In genomic region chr8:82773332-82774092, GRCm38 (mm10) we compare ENCODE assay signal across 8 mouse cellular contexts. TPM values are rescaled to one million over a fixed set of nuclear protein-coding genes. Genes with fewer than 3 reads are reported as not detected.
DNase-seq lines count a peak whose midpoint lies in the region; ATAC-seq and TF ChIP-seq lines count a peak whose summit lies in the region.

No protein-coding gene starts in this region.

- no peak for TF ChIP-seq POLR2A in liver, adult 2 months (IDR thresholded peaks at IDR 0.05; ENCODE audit: extremely low read depth, insufficient read depth, low read length)

- peaks cover 15% of the 10 kb centered on the region for H3K4me1 ChIP-seq in forebrain, embryonic 16.5 days (replicated peaks; ENCODE audit: control insufficient read depth, insufficient read depth, low read length)
- H3K4me1 ChIP-seq in liver, adult 2 months (ENCODE audit: control insufficient read depth, insufficient read depth, low read length) = peaks cover 3% of the 10 kb centered on the region
- 0 out of 2 replicates have a peak, but pooled peaks cover 3% of the 10 kb centered on the region for H3K4me1 ChIP-seq in neural tube, embryonic 11.5 days (ENCODE audit: control insufficient read depth, insufficient read depth, low read length)

- DNase-seq in layer of hippocampus, adult 2 months (ENCODE audit: low spot score in 2 of 2) = no peak
- no peak for DNase-seq in layer of hippocampus, adult 9-10 months (ENCODE audit: low spot score)
- peak; percentile 9 for DNase-seq in R1 (ENCODE audit: low read depth, low spot score)
- no peak for DNase-seq in liver, adult 2 months (ENCODE audit: extremely low read depth, low read depth, low spot score)
- no peak for DNase-seq in neural tube, embryonic 11.5 days (ENCODE audit: low spot score)
- no peak for DNase-seq in right cerebral cortex, postnatal 14 days
- DNase-seq in left cerebral cortex, postnatal 36 days (ENCODE audit: low spot score in 2 of 2) = no peak

- H3K27ac ChIP-seq in layer of hippocampus, adult 2 months = peak overlapping the region; percentile 96
- peak overlapping the region; percentile 72 for H3K27ac ChIP-seq in forebrain, embryonic 16.5 days (ENCODE audit: low read length)
- H3K27ac ChIP-seq in liver, adult 2 months (replicated peaks; ENCODE audit: insufficient read depth, low read depth, low read length) = peak overlapping the region; percentile 81
- H3K27ac ChIP-seq in neural tube, embryonic 11.5 days (ENCODE audit: low read depth, low read length) = no peak overlapping the region

- no peak for TF ChIP-seq CTCF in layer of hippocampus, adult 2 months (conservative IDR thresholded peaks at IDR 0.05)
- TF ChIP-seq CTCF in liver, adult 2 months (IDR thresholded peaks at IDR 0.05; ENCODE audit: low read depth, low read length) = no peak

- H3K79me2 ChIP-seq in liver, adult 2 months (ENCODE audit: control insufficient read depth, insufficient read depth, low read length) = peaks cover 7% of the 10 kb centered on the region; the same call in 1 of the 2 replicates

- H3K36me3 ChIP-seq in forebrain, embryonic 16.5 days (ENCODE audit: control insufficient read depth, insufficient read depth) = peaks cover 4% of the 10 kb centered on the region
- peaks cover 20% of the 10 kb centered on the region for H3K36me3 ChIP-seq in liver, adult 2 months (ENCODE audit: control insufficient read depth, insufficient read depth, low read length)
- H3K36me3 ChIP-seq in neural tube, embryonic 11.5 days (ENCODE audit: control insufficient read depth, insufficient read depth, low read length) = peaks cover 6% of the 10 kb centered on the region; the same call in 1 of the 2 replicates

- peak overlapping the region; percentile 96 for H3K4me2 ChIP-seq in forebrain, embryonic 16.5 days (ENCODE audit: low read length)
- H3K4me2 ChIP-seq in neural tube, embryonic 11.5 days (ENCODE audit: low read depth) = peak overlapping the region; percentile 88

- no peaks in the 10 kb centered on the region for H3K9me3 ChIP-seq in forebrain, embryonic 16.5 days (ENCODE audit: control insufficient read depth, low read length)
- no peaks in the 10 kb centered on the region for H3K9me3 ChIP-seq in neural tube, embryonic 11.5 days (ENCODE audit: control insufficient read depth, low read length)

- H3K4me3 ChIP-seq in layer of hippocampus, adult 2 months = peak overlapping the region; percentile 69
- peak overlapping the region; percentile 97 for H3K4me3 ChIP-seq in forebrain, embryonic 16.5 days (replicated peaks; ENCODE audit: low read length)
- H3K4me3 ChIP-seq in liver, adult 2 months (ENCODE audit: insufficient read depth, low read depth, low read length) = peak overlapping the region; percentile 98
- peak overlapping the region; percentile 77 for H3K4me3 ChIP-seq in neural tube, embryonic 11.5 days (ENCODE audit: low read depth, low read length)

- peak overlapping the region; percentile 92 for H3K9ac ChIP-seq in forebrain, embryonic 16.5 days (replicated peaks; ENCODE audit: low read depth, low read length)
- peak overlapping the region; percentile 98 for H3K9ac ChIP-seq in liver, adult 2 months (ENCODE audit: low read depth, low read length)
- peak overlapping the region; percentile 80 for H3K9ac ChIP-seq in neural tube, embryonic 11.5 days (ENCODE audit: low read length)

- no peaks in the 10 kb centered on the region for H3K27me3 ChIP-seq in forebrain, embryonic 16.5 days (replicated peaks; ENCODE audit: control insufficient read depth, insufficient read depth, low read length)
- H3K27me3 ChIP-seq in liver, adult 2 months (ENCODE audit: control insufficient read depth, insufficient read depth, low read length) = no peaks in the 10 kb centered on the region
- no peaks in the 10 kb centered on the region for H3K27me3 ChIP-seq in neural tube, embryonic 11.5 days (ENCODE audit: control insufficient read depth, insufficient read depth, low read length)

- intact Hi-C loops in left cerebral cortex, postnatal 36 days (cut with DNase I) = loop anchor here (2.0 kb wide), 1 partner anchor 315 kb away; no protein-coding TSS in a partner anchor

- WGBS in forebrain, embryonic 16.5 days = 5% methylated on average over 35 of the region's 35 CpGs
- WGBS in liver, adult 2 months = 1% methylated on average over 35 of the region's 35 CpGs
- WGBS in neural tube, embryonic 11.5 days = 6% methylated on average over 35 of the region's 35 CpGs

- ATAC-seq in forebrain, embryonic 16.5 days = peak; percentile 29
- ATAC-seq in neural tube, embryonic 11.5 days (ENCODE audit: insufficient read depth, low FRiP score, low TSS enrichment) = peak; percentile 25

RNA-seq across cellular contexts. Expression of gene Zfp330, which starts 0.4 kb away (rescaled TPM):
- total RNA-seq in layer of hippocampus, adult 2 months (2021) = 10 to 100 TPM; 34.4 to 41.5 TPM
- 88.5 and 94.4 TPM in 2 replicates for polyA plus RNA-seq in forebrain, embryonic 16.5 days (2015; fragmentation: Nextera tagmentation; extraction: Ambion mirVana)
- 21.0 and 26.0 TPM in 2 replicates for total RNA-seq in liver, adult 2 months (2014; rRNA removed)
- polyA plus RNA-seq in liver, adult 2 months (2012; rRNA removed) = 6.2 and 9.2 TPM in 2 replicates
- 86.3 and 91.7 TPM in 2 replicates for polyA plus RNA-seq in neural tube, embryonic 11.5 days (2014; fragmentation: Nextera tagmentation; extraction: Ambion mirVana)
- 10 to 100 TPM; 29.2 to 37.1 TPM for total RNA-seq in left cerebral cortex, postnatal 36 days (2021)
